Mouse (Mus musculus) midbrain, embryonic 14.5 days (tissue): Measurements from ENCODE around the gene Dld. TPM values are rescaled to one million over a fixed set of nuclear protein-coding genes. Genes with fewer than 3 reads are reported as not detected.

ENCODE experiments used
- polyA plus RNA-seq: library from polyadenylated mRNA; unstranded; fragments of >200 nt; fragmentation: Nextera tagmentation; extraction: Ambion mirVana; gene quantifications from 2 replicates; pipeline ENCODE4 v1.2.1, GENCODE M21; 2014

The Dld gene
- polyA plus RNA-seq, 1 experiment from 2014 or later, result 121 TPM

Other genes with a start within 250 kb of the Dld start
- not detected in 2 replicates for gene Gm6993, start 110.7 kb downstream of the Dld start, polyA plus RNA-seq
- gene Lamb1, start 86.2 kb downstream of the Dld start, polyA plus RNA-seq, result 3.9 and 16.7 TPM in 2 replicates
- not detected in 2 replicates for gene Slc26a3, start 39.4 kb upstream of the Dld start, polyA plus RNA-seq
- 22.0 and 22.9 TPM in 2 replicates for gene Cbll1, start 148.2 kb upstream of the Dld start, polyA plus RNA-seq
- 0.07 TPM in 1 of 2 replicates, not detected in the other for gene Slc26a4, start 208.5 kb upstream of the Dld start, polyA plus RNA-seq